Mouse (Mus musculus) liver, embryonic 15.5 days (tissue): ENCODE results near the gene Gpr146. TPM values are rescaled to one million over a fixed set of nuclear protein-coding genes. Genes with fewer than 3 reads are reported as not detected.
"Not testable (repeated sequence)": the region's sequence is repeated elsewhere in the genome, so short reads cannot be mapped to it uniquely, and the experiment has no call there.

Experiments
- ATAC-seq: fragments of 200-750 bp; cut with Nextera tagmentation; 2 replicates; pipeline ENCODE4 v1.8.0; 2017; ENCODE audit warnings: moderate number of reproducible peaks, mild to moderate bottlenecking, moderate library complexity; ENCODE audit not compliant: insufficient read depth
- H3K27ac ChIP-seq: fragments of 300-500 bp; sonication (generic); replicated peaks from 2 replicates; pipeline ENCODE4 v1.5.1; 2015; ENCODE audit warnings: mild to moderate bottlenecking, inconsistent platforms
- H3K27me3 ChIP-seq: fragments of 300-500 bp; sonication (generic); 2 replicates; pipeline ENCODE4 v1.6.1; 2015; ENCODE audit warnings: mild to moderate bottlenecking, inconsistent platforms
- H3K36me3 ChIP-seq: fragments of 300-500 bp; sonication (generic); replicated peaks from 2 replicates; pipeline ENCODE4 v1.6.1; 2015; ENCODE audit warnings: moderate library complexity, mild to moderate bottlenecking, inconsistent platforms
- H3K4me1 ChIP-seq: fragments of 300-500 bp; sonication (generic); replicated peaks from 2 replicates; pipeline ENCODE4 v1.6.1; 2015; ENCODE audit warnings: inconsistent platforms
- H3K4me2 ChIP-seq: fragments of 300-500 bp; sonication (generic); 2 replicates; pipeline ENCODE4 v1.6.1; 2015; ENCODE audit warnings: moderate library complexity, mild to moderate bottlenecking, inconsistent platforms
- H3K4me3 ChIP-seq: fragments of 300-500 bp; sonication (generic); replicated peaks from 2 replicates; pipeline ENCODE4 v1.5.1; 2015; ENCODE audit warnings: mild to moderate bottlenecking, inconsistent platforms
- H3K9ac ChIP-seq: fragments of 300-500 bp; sonication (generic); 2 replicates; pipeline ENCODE4 v1.6.1; 2015; ENCODE audit warnings: moderate library complexity, mild to moderate bottlenecking, inconsistent platforms
- H3K9me3 ChIP-seq: fragments of 300-500 bp; sonication (generic); replicated peaks from 2 replicates; pipeline ENCODE4 v1.6.1; 2016; ENCODE audit warnings: inconsistent platforms
- WGBS: fragments of 180-500 bp; shearing (Covaris S2); methylation state at CpG from one replicate; pipeline ENCODE4 v1.1.7; 2015; ENCODE audit warnings: mixed read lengths; ENCODE audit not compliant: insufficient replicate concordance; 5-methylcytosine and 5-hydroxymethylcytosine counted together
- polyA plus RNA-seq: library from polyadenylated mRNA; unstranded; fragments of >200 nt; fragmentation: Nextera tagmentation; extraction: Ambion mirVana; gene quantifications from 2 replicates; pipeline ENCODE4 v1.2.1, GENCODE M21; 2015

Gpr146 gene
- 25.0 and 26.4 TPM in 2 replicates for polyA plus RNA-seq

GRCm38 (mm10) chr5:139377468-139378270, at the start of gene Gpr146:
Gene Gpr146, plus strand, starts transcription at chr5:139377697.
- H3K4me2 ChIP-seq, result peak within 1 kb of the TSS; percentile 94
- H3K36me3 ChIP-seq, result no peaks in the 10 kb centered on the region
- H3K9ac ChIP-seq, result peak within 1 kb of the TSS; percentile 36; the same call in 1 of the 2 replicates
- peaks cover 92% of the 10 kb centered on the region for H3K4me1 ChIP-seq
- peak; percentile 5; the same call in 1 of the 2 replicates for ATAC-seq
- no peaks in the 10 kb centered on the region for H3K27me3 ChIP-seq
- no peak within 1 kb of the TSS; the same call in 1 of the 2 replicates for H3K4me3 ChIP-seq
- WGBS, result 16% methylated on average over 18 of the region's 18 CpGs
- peak within 1 kb of the TSS; percentile 100 for H3K27ac ChIP-seq
- no peaks in the 10 kb centered on the region for H3K9me3 ChIP-seq

- H3K4me2 ChIP-seq, result no peak overlapping the region
- H3K36me3 ChIP-seq, result no peaks in the 10 kb centered on the region
- H3K4me3 ChIP-seq, result no peak overlapping the region
- no peaks in the 10 kb centered on the region for H3K9me3 ChIP-seq
- no peak overlapping the region for H3K9ac ChIP-seq
- H3K4me1 ChIP-seq, result peaks cover 35% of the 10 kb centered on the region
- no peak overlapping the region for H3K27ac ChIP-seq
- WGBS, result 56% methylated on average over 7 of the region's 7 CpGs
- peaks cover 13% of the 10 kb centered on the region for H3K27me3 ChIP-seq
- no peak for ATAC-seq
Observed at GRCm38 (mm10) chr5:139330766-139331165, 46.7 kb upstream of the Gpr146 start.

- Histone ChIP-seq H3K27me3 (peaks cover 6% of the 10 kb centered on the region; the same call in 1 of the 2 replicates), H3K9me3 (no peaks in the 10 kb centered on the region), H3K4me2 (no peak overlapping the region), H3K4me1 (peaks cover 25% of the 10 kb centered on the region), H3K9ac (no peak overlapping the region), H3K4me3 (no peak overlapping the region), H3K27ac (no peak overlapping the region), H3K36me3 (peaks cover 6% of the 10 kb centered on the region)
- no peak for ATAC-seq
- 13% methylated on average over 8 of the region's 8 CpGs for whole genome bisulfite sequencing
Observed at GRCm38 (mm10) chr5:139331742-139332141, 45.8 kb upstream of the Gpr146 start.

- peak; percentile 40 for ATAC-seq
- WGBS, result 65% methylated on average over 8 of the region's 8 CpGs
- H3K36me3 ChIP-seq, result peaks cover 14% of the 10 kb centered on the region
- H3K4me2 ChIP-seq, result no peak overlapping the region
- no peaks in the 10 kb centered on the region for H3K9me3 ChIP-seq
- no peak overlapping the region for H3K9ac ChIP-seq
- H3K4me3 ChIP-seq, result no peak overlapping the region
- H3K27ac ChIP-seq, result peak overlapping the region; percentile 5; the same call in 1 of the 2 replicates
- H3K4me1 ChIP-seq, result peaks cover 16% of the 10 kb centered on the region
- no peaks in the 10 kb centered on the region for H3K27me3 ChIP-seq
Observed at GRCm38 (mm10) chr5:139332590-139333272, 44.8 kb upstream of the Gpr146 start.

GRCm38 (mm10) chr5:139333301-139334013, 44.0 kb upstream of the Gpr146 start:
- Histone ChIP-seq H3K4me2 (no peak overlapping the region), H3K36me3 (peaks cover 22% of the 10 kb centered on the region), H3K9ac (no peak overlapping the region), H3K27ac (no peak overlapping the region), H3K4me3 (no peak overlapping the region), H3K9me3 (no peaks in the 10 kb centered on the region), H3K27me3 (no peaks in the 10 kb centered on the region), H3K4me1 (peaks cover 19% of the 10 kb centered on the region)
- ATAC-seq, result no peak
- 77% methylated on average over 16 of the region's 16 CpGs for WGBS

- H3K27ac ChIP-seq, H3K4me2 ChIP-seq, H3K27me3 ChIP-seq, H3K9ac ChIP-seq, H3K4me3 ChIP-seq, ATAC-seq, H3K9me3 ChIP-seq: not testable (repeated sequence)
- 81% methylated on average over 10 of the region's 10 CpGs for WGBS
- Histone ChIP-seq H3K4me1 (peaks cover 19% of the 10 kb centered on the region), H3K36me3 (peaks cover 31% of the 10 kb centered on the region)
Observed at GRCm38 (mm10) chr5:139334394-139334793, 43.1 kb upstream of the Gpr146 start.

GRCm38 (mm10) chr5:139335634-139336033, 41.9 kb upstream of the Gpr146 start:
- no peak overlapping the region for H3K27ac ChIP-seq
- H3K4me1 ChIP-seq, result peaks cover 19% of the 10 kb centered on the region
- no peak overlapping the region for H3K4me2 ChIP-seq
- no peak overlapping the region for H3K9ac ChIP-seq
- WGBS, result 72% methylated on average over 4 of the region's 4 CpGs
- H3K36me3 ChIP-seq, result peaks cover 43% of the 10 kb centered on the region
- no peak overlapping the region for H3K4me3 ChIP-seq
- H3K27me3 ChIP-seq, result no peaks in the 10 kb centered on the region
- no peaks in the 10 kb centered on the region for H3K9me3 ChIP-seq
- ATAC-seq, result no peak

- WGBS, result 72% methylated on average over 13 of the region's 13 CpGs
- Histone ChIP-seq H3K9me3 (no peaks in the 10 kb centered on the region), H3K4me1 (0 out of 2 replicates have a peak, but pooled peaks cover 8% of the 10 kb centered on the region), H3K4me3 (no peak overlapping the region), H3K9ac (no peak overlapping the region), H3K27me3 (no peaks in the 10 kb centered on the region), H3K27ac (no peak overlapping the region), H3K4me2 (no peak overlapping the region), H3K36me3 (peaks cover 64% of the 10 kb centered on the region)
- no peak for ATAC-seq
Observed at GRCm38 (mm10) chr5:139337826-139338370, 39.6 kb upstream of the Gpr146 start.

GRCm38 (mm10) chr5:139338403-139338802, 39.1 kb upstream of the Gpr146 start:
- H3K4me1 ChIP-seq, result peaks cover 8% of the 10 kb centered on the region
- H3K9me3 ChIP-seq, result no peaks in the 10 kb centered on the region
- no peak for ATAC-seq
- 74% methylated on average over 3 of the region's 3 CpGs for WGBS
- H3K9ac ChIP-seq, result no peak overlapping the region
- no peak overlapping the region for H3K4me3 ChIP-seq
- H3K27me3 ChIP-seq, result no peaks in the 10 kb centered on the region
- H3K4me2 ChIP-seq, result no peak overlapping the region
- peaks cover 65% of the 10 kb centered on the region for H3K36me3 ChIP-seq
- no peak overlapping the region for H3K27ac ChIP-seq

- H3K4me1 ChIP-seq, result peaks cover 13% of the 10 kb centered on the region
- 70% methylated on average over 11 of the region's 11 CpGs for WGBS
- no peak overlapping the region for H3K27ac ChIP-seq
- ATAC-seq, result no peak
- H3K4me3 ChIP-seq, result no peak overlapping the region
- H3K4me2 ChIP-seq, result no peak overlapping the region
- H3K27me3 ChIP-seq, result no peaks in the 10 kb centered on the region
- H3K9me3 ChIP-seq, result no peaks in the 10 kb centered on the region
- H3K36me3 ChIP-seq, result peaks cover 65% of the 10 kb centered on the region
- no peak overlapping the region for H3K9ac ChIP-seq
Observed at GRCm38 (mm10) chr5:139338891-139339290, 38.6 kb upstream of the Gpr146 start.
